In genomic region chr17:6778332-6778683, GRCm38 (mm10) we compare ENCODE assay signal across 8 mouse cellular contexts. TPM values are rescaled to one million over a fixed set of nuclear protein-coding genes. Genes with fewer than 3 reads are reported as not detected.
DNase-seq lines count a peak whose midpoint lies in the region; TF ChIP-seq lines count a peak whose summit lies in the region.

No protein-coding gene starts in this region.

- no peaks in the 10 kb centered on the region for H3K9me3 ChIP-seq in heart, embryonic 10.5 days

- H3K4me1 ChIP-seq in heart, embryonic 10.5 days, result peaks cover 59% of the 10 kb centered on the region
- H3K4me1 ChIP-seq in kidney, adult 2 months (ENCODE audit: control insufficient read depth, insufficient read depth, low read length), result peaks cover 42% of the 10 kb centered on the region

- H3K27me3 ChIP-seq in heart, embryonic 10.5 days (ENCODE audit: insufficient read depth, poor library complexity, severe bottlenecking), result no peaks in the 10 kb centered on the region
- H3K27me3 ChIP-seq in kidney, adult 2 months (replicated peaks; ENCODE audit: control insufficient read depth, insufficient read depth, low read length), result no peaks in the 10 kb centered on the region

- peak overlapping the region; percentile 91 for H3K4me3 ChIP-seq in heart, embryonic 10.5 days
- peak overlapping the region; percentile 56 for H3K4me3 ChIP-seq in kidney, adult 2 months (ENCODE audit: insufficient read depth, low read depth, low read length)

- no peaks in the 10 kb centered on the region for H3K36me3 ChIP-seq in heart, embryonic 10.5 days
- H3K36me3 ChIP-seq in kidney, adult 2 months (ENCODE audit: control insufficient read depth, insufficient read depth, low read length), result no peaks in the 10 kb centered on the region

- TF ChIP-seq POLR2A in kidney, adult 2 months (IDR thresholded peaks at IDR 0.05; ENCODE audit: low read depth, low read length), result no peak

- DNase-seq in A20 (ENCODE audit: low read depth, low spot score) (peak; percentile 90), ES-CJ7 (ENCODE audit: low read depth, low spot score) (peak; percentile 70)
- DNase-seq in embryo, embryonic 11.5 days (ENCODE audit: low read depth, low spot score), result peak; percentile 55
- DNase-seq in heart, embryonic 10.5 days (ENCODE audit: low spot score), result no peak
- DNase-seq in kidney, adult 2 months, result peak; percentile 78
- DNase-seq in lung, postnatal 25 days (ENCODE audit: low spot score), result peak; percentile 78
- DNase-seq in retina, postnatal 1 day, result peak; percentile 66
- no peak for DNase-seq in layer of hippocampus, postnatal 25 days (ENCODE audit: extremely low spot score in 1 of 2, low spot score in 1 of 2)

- whole genome bisulfite sequencing in heart, embryonic 10.5 days, result 1% methylated on average over 9 of the region's 9 CpGs
- 1% methylated on average over 9 of the region's 9 CpGs for WGBS in kidney, adult 2 months

- 0 out of 2 replicates have a peak, but pooled peaks have one; percentile 19 for TF ChIP-seq CTCF in kidney, adult 2 months (conservative IDR thresholded peaks at IDR 0.05; ENCODE audit: insufficient read depth, insufficient read length, low read depth, low read length)

- H3K27ac ChIP-seq in heart, embryonic 10.5 days, result peak overlapping the region; percentile 88
- peak overlapping the region; percentile 70 for H3K27ac ChIP-seq in kidney, adult 2 months (ENCODE audit: insufficient read depth, low read depth, low read length)

RNA-seq across cellular contexts. Expression of gene Ezr, which starts 4.3 kb away (rescaled TPM):
- 121 and 125 TPM in 2 replicates for polyA plus RNA-seq in heart, embryonic 10.5 days (2016; fragmentation: Nextera tagmentation; extraction: Ambion mirVana)
- 129 and 152 TPM in 2 replicates for polyA plus RNA-seq in kidney, adult 2 months (2012; rRNA removed)
- total RNA-seq in layer of hippocampus, postnatal 25 days (2021), result 10 to 100 TPM; 48.4 to 48.7 TPM

Comparison
In these comparisons a context has a peak if more than half of its experiments do, and no peak if none do; other contexts are left out.
1. DNase-seq: peak in A20 (single experiment), ES-CJ7 (single experiment), embryo, embryonic 11.5 days (single experiment), kidney, adult 2 months (single experiment), lung, postnatal 25 days (single experiment) and retina, postnatal 1 day (single experiment); none in heart, embryonic 10.5 days (single experiment) and layer of hippocampus, postnatal 25 days (0 of 2).